Mouse (Mus musculus) stomach, postnatal 0 days (tissue): Measurements from ENCODE around the gene Inpp5b. TPM values are rescaled to one million over a fixed set of nuclear protein-coding genes. Genes with fewer than 3 reads are reported as not detected.

Experiments used
- ATAC-seq: fragments of 200-750 bp; cut with Nextera tagmentation; 2 replicates; pipeline ENCODE4 v1.8.0; 2017; ENCODE audit not compliant: low FRiP score, low TSS enrichment
- DNase-seq: peaks from one replicate; pipeline ENCODE4 v3.0.0-alpha.2; 2016; ENCODE audit warnings: low spot score
- H3K27ac ChIP-seq: fragments of 300-500 bp; sonication (generic); replicated peaks from 2 replicates; pipeline ENCODE4 v1.5.1; 2014; ENCODE audit warnings: mild to moderate bottlenecking, control low read depth
- H3K27me3 ChIP-seq: fragments of 300-500 bp; sonication (generic); 2 replicates; pipeline ENCODE4 v1.6.1; 2014; ENCODE audit warnings: low read length; ENCODE audit not compliant: control insufficient read depth, insufficient read depth
- H3K36me3 ChIP-seq: fragments of 300-500 bp; sonication (generic); 2 replicates; pipeline ENCODE4 v1.6.1; 2014; ENCODE audit warnings: low read length, mixed read lengths; ENCODE audit not compliant: control insufficient read depth, insufficient read depth
- H3K4me1 ChIP-seq: fragments of 300-500 bp; sonication (generic); replicated peaks from 2 replicates; pipeline ENCODE4 v1.6.1; 2014; ENCODE audit warnings: antibody characterized with exemption; ENCODE audit not compliant: control insufficient read depth, insufficient read depth
- H3K4me2 ChIP-seq: fragments of 300-500 bp; sonication (generic); replicated peaks from 2 replicates; pipeline ENCODE4 v1.6.1; 2014; ENCODE audit warnings: low read depth, mild to moderate bottlenecking, control low read depth, moderate library complexity
- H3K4me3 ChIP-seq: fragments of 300-500 bp; sonication (generic); 2 replicates; pipeline ENCODE4 v1.5.1; 2014; ENCODE audit warnings: low read depth, low read length, control low read depth
- H3K9ac ChIP-seq: fragments of 300-500 bp; sonication (generic); 2 replicates; pipeline ENCODE4 v1.6.1; 2014; ENCODE audit warnings: mild to moderate bottlenecking, low read length, control low read depth, mixed read lengths
- H3K9me3 ChIP-seq: fragments of 300-500 bp; sonication (generic); 2 replicates; pipeline ENCODE4 v1.6.1; 2016; ENCODE audit warnings: low read length; ENCODE audit not compliant: control insufficient read depth
- CTCF ChIP-seq: IDR thresholded peaks from 2 replicates; pipeline ENCODE4 v1.5.1; 2016; ENCODE audit warnings: antibody characterized with exemption, low read depth, mild to moderate bottlenecking, moderate library complexity
- EP300 ChIP-seq: optimal IDR thresholded peaks from 2 replicates; pipeline ENCODE3; 2016; ENCODE audit warnings: antibody characterized with exemption
- WGBS: fragments of 180-500 bp; shearing (Covaris S2); extraction: QIAGEN DNeasy Blood & Tissue Kit; methylation state at CpG from one replicate; pipeline ENCODE4 v1.1.7; 2014; 5-methylcytosine and 5-hydroxymethylcytosine counted together
- polyA plus RNA-seq: library from polyadenylated mRNA; unstranded; fragments of >200 nt; fragmentation: Nextera tagmentation; extraction: Ambion mirVana; gene quantifications from 2 replicates; pipeline ENCODE4 v1.2.1, GENCODE M21; 2015

The Inpp5b gene
- polyA plus RNA-seq: 23.5 and 24.8 TPM in 2 replicates

GRCm38 (mm10) chr4:124741376-124742343, at the start of gene Inpp5b:
TSS of gene Inpp5b (plus strand) at chr4:124741850.
- H3K4me2 ChIP-seq: peak within 1 kb of the TSS; percentile 67
- H3K4me3 ChIP-seq: peak within 1 kb of the TSS; percentile 63
- no peaks in the 10 kb centered on the region for H3K9me3 ChIP-seq
- TF ChIP-seq EP300 (no peak), CTCF (peak; percentile 34; the same call in 1 of the 2 replicates)
- no peaks in the 10 kb centered on the region for H3K4me1 ChIP-seq
- 11% methylated on average over 25 of the region's 25 CpGs for WGBS
- ATAC-seq (peak; percentile 63; the same call in 1 of the 2 replicates), DNase-seq (peak; percentile 77)
- H3K27ac ChIP-seq: peak within 1 kb of the TSS; percentile 58
- peaks cover under 1% of the 10 kb centered on the region; the same call in 1 of the 2 replicates for H3K36me3 ChIP-seq
- no peaks in the 10 kb centered on the region for H3K27me3 ChIP-seq
- peak within 1 kb of the TSS; percentile 71 for H3K9ac ChIP-seq

- peak overlapping the region; percentile 92 for H3K27ac ChIP-seq
Observed at GRCm38 (mm10) chr4:124692416-124692861, 49.2 kb upstream of the Inpp5b start.

DNA sequence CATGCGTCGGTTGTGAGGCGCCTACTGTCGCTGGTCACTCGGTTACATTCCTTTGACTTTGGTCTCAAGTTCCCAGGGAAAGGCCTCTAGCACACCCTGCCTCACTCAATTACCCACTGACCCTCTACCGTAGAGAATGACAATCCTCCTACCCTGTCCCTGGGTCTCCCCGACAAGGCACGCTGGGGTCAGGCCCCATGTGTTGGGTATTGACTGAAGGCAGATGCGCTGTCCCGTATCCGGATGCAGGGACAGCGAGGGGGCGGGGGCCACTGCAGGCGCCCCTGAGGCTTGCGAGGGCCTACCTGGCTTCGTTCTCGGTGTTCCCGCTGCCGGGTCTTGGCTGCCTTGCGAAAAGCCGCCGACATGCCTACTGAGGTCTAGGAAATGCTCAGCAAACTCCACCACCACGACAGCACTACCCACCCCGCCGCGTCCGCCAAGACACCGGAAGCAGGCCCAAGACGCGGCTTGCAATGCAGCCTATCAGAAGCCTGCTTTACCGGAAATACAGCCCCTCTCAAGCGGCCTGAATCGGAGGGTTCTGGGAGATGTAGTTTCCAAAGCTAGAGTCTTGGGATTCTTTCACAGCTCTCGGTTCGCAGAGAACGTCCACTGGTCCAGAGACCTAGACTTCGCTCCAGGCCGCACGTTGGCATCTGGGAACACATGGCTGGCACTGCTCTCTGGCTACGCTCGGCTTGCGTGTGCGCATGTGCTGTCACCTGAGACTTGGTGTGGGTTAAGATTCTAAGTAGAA, 48.3 kb upstream of the Inpp5b start, which contains the start of gene Utp11:
TSS of gene Utp11 (minus strand) at position 466 of the 760 bp plus-strand sequence.
- Histone ChIP-seq H3K27me3 (no peaks in the 10 kb centered on the region), H3K9me3 (no peaks in the 10 kb centered on the region), H3K4me3 (peak within 1 kb of the TSS; percentile 86), H3K36me3 (no peaks in the 10 kb centered on the region), H3K4me1 (0 out of 2 replicates have a peak, but pooled peaks cover 3% of the 10 kb centered on the region), H3K27ac (peak within 1 kb of the TSS; percentile 92), H3K9ac (peak within 1 kb of the TSS; percentile 97), H3K4me2 (peak within 1 kb of the TSS; percentile 81)
- WGBS: under 1% methylated on average over 43 of the region's 43 CpGs
- ATAC-seq (peak; percentile 91), DNase-seq (peak; percentile 90)
- no peak for TF ChIP-seq CTCF
- TF ChIP-seq EP300: peak; percentile 5

More at GRCm38 (mm10) chr4:124692416-124692861, 49.2 kb upstream of the Inpp5b start:
- H3K4me3 ChIP-seq: peak overlapping the region; percentile 86
- peak; percentile 55 for TF ChIP-seq EP300
- 0 out of 2 replicates have a peak, but pooled peaks have one; percentile 6 for TF ChIP-seq CTCF
- H3K9ac ChIP-seq: peak overlapping the region; percentile 97
- no peaks in the 10 kb centered on the region for H3K9me3 ChIP-seq
- 0 out of 2 replicates have a peak, but pooled peaks cover 3% of the 10 kb centered on the region for H3K4me1 ChIP-seq
- peak overlapping the region; percentile 81 for H3K4me2 ChIP-seq
- no peaks in the 10 kb centered on the region for H3K36me3 ChIP-seq
- WGBS: 36% methylated on average over 3 of the region's 3 CpGs
- DNase-seq (no peak), ATAC-seq (peak; percentile 84)
- H3K27me3 ChIP-seq: no peaks in the 10 kb centered on the region

DNA sequence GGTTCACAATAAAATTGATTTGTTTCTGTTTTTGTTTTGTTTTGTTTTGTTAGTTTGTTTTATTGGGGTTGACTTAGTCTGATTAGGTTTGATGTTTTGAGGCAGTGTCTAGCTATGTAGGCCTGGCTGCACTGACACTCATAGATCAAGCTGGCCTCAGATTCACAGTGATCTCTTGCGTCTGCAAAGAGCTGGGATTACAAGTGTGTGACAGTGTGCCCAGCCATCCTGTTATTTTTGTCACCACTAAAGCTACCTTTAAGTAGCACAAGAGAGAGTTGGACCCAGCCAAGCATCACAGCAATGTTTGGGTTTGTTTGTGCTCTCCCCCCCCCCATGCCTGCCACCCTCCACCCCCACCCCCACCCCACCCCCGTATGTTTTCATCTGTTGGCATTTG, 47.1 kb upstream of the Inpp5b start:
- H3K4me1 ChIP-seq: 0 out of 2 replicates have a peak, but pooled peaks cover 3% of the 10 kb centered on the region
- 92% methylated on average over 2 of the region's 2 CpGs for WGBS
- no peak overlapping the region for H3K4me3 ChIP-seq
- H3K27ac ChIP-seq: no peak overlapping the region
- no peak for ATAC-seq
- no peaks in the 10 kb centered on the region for H3K9me3 ChIP-seq
- H3K9ac ChIP-seq: no peak overlapping the region
- no peak for DNase-seq
- TF ChIP-seq CTCF: no peak
- no peak for TF ChIP-seq EP300
- H3K36me3 ChIP-seq: no peaks in the 10 kb centered on the region
- no peak overlapping the region for H3K4me2 ChIP-seq
- no peaks in the 10 kb centered on the region for H3K27me3 ChIP-seq

- 14% methylated on average over 18 of the region's 18 CpGs for WGBS
- H3K9ac ChIP-seq: 0 out of 2 replicates have a peak overlapping the region, but pooled peaks have one; percentile 13
Observed at GRCm38 (mm10) chr4:124695786-124696516, 45.7 kb upstream of the Inpp5b start.

More at GRCm38 (mm10) chr4:124695786-124696516, 45.7 kb upstream of the Inpp5b start:
- no peak for TF ChIP-seq CTCF
- no peak for DNase-seq
- ATAC-seq: no peak
- no peaks in the 10 kb centered on the region for H3K9me3 ChIP-seq
- no peaks in the 10 kb centered on the region for H3K36me3 ChIP-seq
- H3K4me2 ChIP-seq: 0 out of 2 replicates have a peak overlapping the region, but pooled peaks have one; percentile 20
- H3K27me3 ChIP-seq: no peaks in the 10 kb centered on the region
- H3K27ac ChIP-seq: peak overlapping the region; percentile 20; the same call in 1 of the 2 replicates
- H3K4me1 ChIP-seq: 0 out of 2 replicates have a peak, but pooled peaks cover 3% of the 10 kb centered on the region
- no peak overlapping the region for H3K4me3 ChIP-seq
